Mouse (Mus musculus): ENCODE results near the gene Dclre1b.
"Not testable (repeated sequence)": the region's sequence is repeated elsewhere in the genome, so short reads cannot be mapped to it uniquely, and the experiment has no call there.

Dclre1b gene

GRCm38 (mm10) chr3:103810967-103811366 is 1.7 kb upstream of the Dclre1b start:
- no peak for DNase-seq (ENCODE audit: inconsistent ontology term)

GRCm38 (mm10) chr3:103809799-103810150 is 531 bp upstream of the Dclre1b start:
- no peak for DNase-seq (ENCODE audit: inconsistent ontology term)

- DNase-seq (ENCODE audit: inconsistent ontology term): no peak
These were observed 3.6 kb downstream of the Dclre1b start for GRCm38 (mm10) chr3:103805671-103806070.

GRCm38 (mm10) chr3:103802861-103803260 is 6.4 kb downstream of the Dclre1b start:
- DNase-seq (ENCODE audit: inconsistent ontology term): peak; percentile 8

- peak; percentile 99 for DNase-seq (ENCODE audit: inconsistent ontology term)
These were observed 7.4 kb downstream of the Dclre1b start for GRCm38 (mm10) chr3:103801631-103802531.

GRCm38 (mm10) chr3:103799507-103799906 is 9.7 kb downstream of the Dclre1b start:
- no peak for DNase-seq (ENCODE audit: inconsistent ontology term)

- no peak for DNase-seq (ENCODE audit: inconsistent ontology term)
These were observed 12.9 kb downstream of the Dclre1b start for GRCm38 (mm10) chr3:103796389-103796788.

- no peak for DNase-seq (ENCODE audit: inconsistent ontology term)
These were observed 16.7 kb downstream of the Dclre1b start for GRCm38 (mm10) chr3:103792566-103792965.

- not testable (repeated sequence) for DNase-seq (ENCODE audit: inconsistent ontology term)
These were observed 17.2 kb downstream of the Dclre1b start for GRCm38 (mm10) chr3:103792111-103792406.

- peak; percentile 96 for DNase-seq (ENCODE audit: inconsistent ontology term)
These were observed 17.8 kb downstream of the Dclre1b start, which contains the start of gene Hipk1 for GRCm38 (mm10) chr3:103791230-103792110. Hipk1 (minus strand) TSS chr3:103791563.

GRCm38 (mm10) chr3:103790346-103791145 is 18.7 kb downstream of the Dclre1b start:
- DNase-seq (ENCODE audit: inconsistent ontology term): peak; percentile 54

- peak; percentile 84 for DNase-seq (ENCODE audit: inconsistent ontology term)
These were observed 19.3 kb downstream of the Dclre1b start for GRCm38 (mm10) chr3:103789891-103790345.

GRCm38 (mm10) chr3:103789096-103789495 is 20.1 kb downstream of the Dclre1b start:
- no peak for DNase-seq (ENCODE audit: inconsistent ontology term)

GRCm38 (mm10) chr3:103787225-103787624 is 22.0 kb downstream of the Dclre1b start:
- no peak for DNase-seq (ENCODE audit: inconsistent ontology term)

- no peak for DNase-seq (ENCODE audit: inconsistent ontology term)
These were observed 26.2 kb downstream of the Dclre1b start for GRCm38 (mm10) chr3:103782844-103783609.

GRCm38 (mm10) chr3:103780777-103781176 is 28.5 kb downstream of the Dclre1b start:
- DNase-seq (ENCODE audit: inconsistent ontology term): no peak

- no peak for DNase-seq (ENCODE audit: inconsistent ontology term)
These were observed 29.0 kb downstream of the Dclre1b start for GRCm38 (mm10) chr3:103780271-103780670.

- no peak for DNase-seq (ENCODE audit: inconsistent ontology term)
These were observed 30.1 kb downstream of the Dclre1b start for GRCm38 (mm10) chr3:103779183-103779582.

GRCm38 (mm10) chr3:103778660-103779059 is 30.6 kb downstream of the Dclre1b start:
- no peak for DNase-seq (ENCODE audit: inconsistent ontology term)

- no peak for DNase-seq (ENCODE audit: inconsistent ontology term)
These were observed 31.3 kb downstream of the Dclre1b start for GRCm38 (mm10) chr3:103777940-103778339.

GRCm38 (mm10) chr3:103774009-103774408 is 35.2 kb downstream of the Dclre1b start:
- peak; percentile 18 for DNase-seq (ENCODE audit: inconsistent ontology term)
